Mouse (Mus musculus) MEL (cell line): ENCODE measurements at regions not wholly inside any gene's neighbourhood (a gene's known extent, or its start where the extent isn't known, plus 50 kb on each side); places are given as distances from the start of the nearest gene placed in this dataset.
A peak's percentile ranks its signal among the peaks of the same experiment; 100 is the strongest.

Experiments used
- DNase-seq: peaks from one replicate; pipeline ENCODE4 v3.0.0; 2011; ENCODE audit warnings: low read depth, low spot score
- H3K27ac ChIP-seq: 2 replicates; pipeline ENCODE4 v1.5.1; 2012; ENCODE audit warnings: low read depth, mild to moderate bottlenecking, control low read depth, low read length, moderate library complexity; ENCODE audit not compliant: control insufficient read depth
- H3K27me3 ChIP-seq, 2 experiments: fragments of 150-350 bp in 1 of 2; sonication (generic) in 1 of 2; 2 replicates each; pipeline ENCODE4 v1.6.1; 2012; ENCODE audit warnings: low read length in 2 of 2, mild to moderate bottlenecking in 2 of 2, improper control_type of control experiment in 1 of 2, moderate library complexity in 1 of 2; ENCODE audit not compliant: insufficient read depth in 2 of 2, control insufficient read depth in 1 of 2
- H3K36me3 ChIP-seq, 2 experiments: 2 replicates each; pipeline ENCODE4 v1.6.1; 2012 to 2014; ENCODE audit warnings: low read length in 2 of 2, improper control_type of control experiment in 1 of 2, inconsistent platforms in 1 of 2, mild to moderate bottlenecking in 1 of 2; ENCODE audit not compliant: insufficient read depth in 2 of 2, control insufficient read depth in 1 of 2
- H3K4me1 ChIP-seq, 2 experiments: fragments of 150-350 bp in 1 of 2; sonication (generic) in 1 of 2; 2 replicates each; pipeline ENCODE4 v1.6.1; 2012; ENCODE audit warnings: low read length in 2 of 2, improper control_type of control experiment in 1 of 2, mild to moderate bottlenecking in 1 of 2; ENCODE audit not compliant: insufficient read depth in 2 of 2, control insufficient read depth in 1 of 2
- H3K4me3 ChIP-seq, 2 experiments: fragments of 150-350 bp in 1 of 2; sonication (generic) in 1 of 2; 2 replicates each; pipeline ENCODE4 v1.5.1; 2012; ENCODE audit warnings: low read depth in 2 of 2, low read length in 2 of 2, mild to moderate bottlenecking in 2 of 2, moderate library complexity in 2 of 2, control low read depth in 1 of 2, improper control_type of control experiment in 1 of 2; ENCODE audit not compliant: control insufficient read depth in 1 of 2, insufficient read depth in 1 of 2
- H3K79me2 ChIP-seq: 2 replicates; pipeline ENCODE4 v1.6.1; 2012; ENCODE audit warnings: mild to moderate bottlenecking, low read length, moderate library complexity; ENCODE audit not compliant: control insufficient read depth, poor library complexity, insufficient read depth
- H3K9ac ChIP-seq: 2 replicates; pipeline ENCODE4 v1.6.1; 2012; ENCODE audit warnings: low read depth, mild to moderate bottlenecking, control low read depth, low read length, moderate library complexity; ENCODE audit not compliant: control insufficient read depth, poor library complexity, severe bottlenecking
- H3K9me3 ChIP-seq: fragments of 150-350 bp; sonication (generic); replicated peaks from 2 replicates; pipeline ENCODE4 v1.6.1; 2012; ENCODE audit warnings: mild to moderate bottlenecking, low read length, improper control_type of control experiment, moderate library complexity; ENCODE audit not compliant: insufficient read depth
- BHLHE40 ChIP-seq: IDR thresholded peaks from 2 replicates; pipeline ENCODE4 v1.6.1; 2012; ENCODE audit warnings: low read depth, mild to moderate bottlenecking, inconsistent platforms, low read length, improper control_type of control experiment, borderline replicate concordance
- CHD1 ChIP-seq: IDR thresholded peaks from 2 replicates; pipeline ENCODE4 v1.6.1; 2012; ENCODE audit warnings: low read depth, mild to moderate bottlenecking, inconsistent platforms, low read length, improper control_type of control experiment
- CTCF ChIP-seq, 3 experiments: IDR thresholded peaks in 2 of 3; conservative IDR thresholded peaks in 1 of 3; 2 replicates each; pipeline ENCODE4 v1.5.1; 2011 to 2012; ENCODE audit warnings: low read length in 3 of 3, low read depth in 2 of 3, mild to moderate bottlenecking in 2 of 3, improper control_type of control experiment in 1 of 3, inconsistent platforms in 1 of 3, mixed read lengths in 1 of 3, moderate library complexity in 1 of 3; ENCODE audit not compliant: control insufficient read depth in 1 of 3, insufficient read depth in 1 of 3, poor library complexity in 1 of 3, severe bottlenecking in 1 of 3
- E2F4 ChIP-seq: IDR thresholded peaks from 2 replicates; pipeline ENCODE4 v1.6.1; 2011; ENCODE audit warnings: low read depth, low read length, improper control_type of control experiment, borderline replicate concordance
- EP300 ChIP-seq, 2 experiments: IDR thresholded peaks; 2 replicates each; pipeline ENCODE4 v1.6.1; 2011; ENCODE audit warnings: improper control_type of control experiment in 2 of 2, low read length in 2 of 2, low read depth in 1 of 2, mild to moderate bottlenecking in 1 of 2
- ETS1 ChIP-seq: IDR thresholded peaks from 2 replicates; pipeline ENCODE4 v1.6.1; 2012; ENCODE audit warnings: low read depth, mild to moderate bottlenecking, inconsistent platforms, low read length, improper control_type of control experiment, moderate library complexity
- GABPA ChIP-seq: IDR thresholded peaks from 2 replicates; pipeline ENCODE4 v1.6.1; 2012; ENCODE audit warnings: low read depth, mild to moderate bottlenecking, inconsistent platforms, low read length, improper control_type of control experiment, moderate library complexity
- HCFC1 ChIP-seq: IDR thresholded peaks from 2 replicates; pipeline ENCODE4 v1.6.1; 2012; ENCODE audit warnings: low read depth, mild to moderate bottlenecking, inconsistent platforms, low read length, improper control_type of control experiment, moderate library complexity
- MEF2A ChIP-seq: IDR thresholded peaks from 2 replicates; pipeline ENCODE4 v1.6.1; 2014; ENCODE audit warnings: low read depth, mild to moderate bottlenecking, inconsistent platforms, low read length, improper control_type of control experiment; ENCODE audit not compliant: poor library complexity, insufficient replicate concordance, severe bottlenecking; ENCODE audit errors: extremely low read depth
- MXI1 ChIP-seq: IDR thresholded peaks from 2 replicates; pipeline ENCODE4 v1.6.1; 2011; ENCODE audit warnings: mild to moderate bottlenecking, low read depth, low read length, improper control_type of control experiment
- MYC ChIP-seq: IDR thresholded peaks from 2 replicates; pipeline ENCODE4 v1.6.1; 2011; ENCODE audit warnings: low read depth, mild to moderate bottlenecking, low read length, improper control_type of control experiment, moderate library complexity
- NRF1 ChIP-seq: IDR thresholded peaks from 2 replicates; pipeline ENCODE4 v1.6.1; 2014; ENCODE audit warnings: low read depth, mild to moderate bottlenecking, inconsistent platforms, low read length, improper control_type of control experiment, moderate library complexity; ENCODE audit not compliant: poor library complexity, insufficient read depth, severe bottlenecking
- POLR2A ChIP-seq, 2 experiments: IDR thresholded peaks; 2 replicates each; pipeline ENCODE4 v1.6.1; 2011 to 2012; ENCODE audit warnings: low read length in 2 of 2, mild to moderate bottlenecking in 2 of 2, control low read depth in 1 of 2, improper control_type of control experiment in 1 of 2, low read depth in 1 of 2, moderate library complexity in 1 of 2; ENCODE audit not compliant: control insufficient read depth in 1 of 2, insufficient read depth in 1 of 2, poor library complexity in 1 of 2
- RCOR1 ChIP-seq: IDR thresholded peaks from 2 replicates; pipeline ENCODE4 v1.6.1; 2012; ENCODE audit warnings: low read depth, mild to moderate bottlenecking, inconsistent platforms, low read length, improper control_type of control experiment
- TBP ChIP-seq: IDR thresholded peaks from 2 replicates; pipeline ENCODE4 v1.8.0; 2011; ENCODE audit warnings: low read depth, low read length, improper control_type of control experiment
- TCF12 ChIP-seq: IDR thresholded peaks from 2 replicates; pipeline ENCODE4 v1.6.1; 2014; ENCODE audit warnings: low read depth, mild to moderate bottlenecking, inconsistent platforms, low read length, improper control_type of control experiment, moderate library complexity
- USF1 ChIP-seq: IDR thresholded peaks from 2 replicates; pipeline ENCODE4 v1.6.1; 2014; ENCODE audit warnings: low read depth, mild to moderate bottlenecking, inconsistent platforms, low read length, improper control_type of control experiment, moderate library complexity
- USF2 ChIP-seq, 2 experiments: IDR thresholded peaks; 2 replicates each; pipeline ENCODE4 v1.6.1; 2011 to 2012; ENCODE audit warnings: improper control_type of control experiment in 2 of 2, low read length in 2 of 2, borderline replicate concordance in 1 of 2, inconsistent platforms in 1 of 2, low read depth in 1 of 2, mild to moderate bottlenecking in 1 of 2; ENCODE audit not compliant: insufficient read depth in 1 of 2
- ZC3H11A ChIP-seq: IDR thresholded peaks from 2 replicates; pipeline ENCODE4 v1.6.1; 2012; ENCODE audit warnings: low read depth, mild to moderate bottlenecking, inconsistent platforms, low read length, improper control_type of control experiment
- ZMIZ1 ChIP-seq: IDR thresholded peaks from 2 replicates; pipeline ENCODE4 v1.6.1; 2012; ENCODE audit warnings: low read depth, mild to moderate bottlenecking, inconsistent platforms, low read length, improper control_type of control experiment, moderate library complexity

GRCm38 (mm10) chr3:134099471-134100125 is 136.7 kb upstream of the Cxxc4 start:
- H3K4me1 ChIP-seq: peaks cover 0 to 7% of the 10 kb centered on the region in 2 experiments; a peak in 2 of 4 replicates
- TF ChIP-seq MXI1 (no peak), EP300 (IDR thresholded peaks at IDR 0.05; ENCODE audit: low read depth in 1 of 2, low read length in 2 of 2) (peak; percentile 49 to 66), TCF12 (0 out of 2 replicates have a peak, but pooled peaks have one; percentile 17), BHLHE40 (no peak), RCOR1 (peak; percentile 46)
- H3K9ac ChIP-seq: no peak overlapping the region
- no peak overlapping the region for H3K27ac ChIP-seq
- H3K9me3 ChIP-seq: no peaks in the 10 kb centered on the region
- no peak overlapping the region for H3K4me3 ChIP-seq
- DNase-seq: peak; percentile 81
- H3K36me3 ChIP-seq: peaks cover 0 to 6% of the 10 kb centered on the region in 2 experiments; a peak in 2 of 4 replicates
- no peaks in the 10 kb centered on the region for H3K79me2 ChIP-seq
- H3K27me3 ChIP-seq: no peaks in the 10 kb centered on the region

- no peaks in the 10 kb centered on the region for H3K27me3 ChIP-seq
- TF ChIP-seq GABPA (no peak), EP300 (IDR thresholded peaks at IDR 0.05; ENCODE audit: low read depth in 1 of 2, low read length in 2 of 2) (no peak), USF2 (IDR thresholded peaks at IDR 0.05; ENCODE audit: borderline replicate concordance in 1 of 2, insufficient read depth in 1 of 2, low read depth in 1 of 2, low read length in 2 of 2) (no peak), MXI1 (no peak), RCOR1 (no peak), MEF2A (no peak), ETS1 (no peak), TBP (no peak), E2F4 (no peak), HCFC1 (no peak), POLR2A (IDR thresholded peaks at IDR 0.05; ENCODE audit: control insufficient read depth in 1 of 2, insufficient read depth in 1 of 2, low read depth in 1 of 2, low read length in 2 of 2, poor library complexity in 1 of 2) (no peak), ZC3H11A (no peak), BHLHE40 (no peak), NRF1 (no peak), MYC (no peak), CTCF (IDR thresholded peaks at IDR 0.05 in 2 of 3, conservative IDR thresholded peaks at IDR 0.05 in 1 of 3; ENCODE audit: control insufficient read depth in 1 of 3, insufficient read depth in 1 of 3, low read depth in 2 of 3, low read length in 3 of 3, poor library complexity in 1 of 3, severe bottlenecking in 1 of 3) (no peak), TCF12 (no peak), USF1 (no peak), CHD1 (no peak), ZMIZ1 (no peak)
- TF ChIP-seq, all 39 proteins: peak for 0
- Histone ChIP-seq H3K9me3 (no peaks in the 10 kb centered on the region), H3K79me2 (no peaks in the 10 kb centered on the region), H3K4me3 (no peak overlapping the region), H3K36me3 (peaks cover 0 to 6% of the 10 kb centered on the region in 2 experiments; a peak in 2 of 4 replicates), H3K27ac (no peak overlapping the region), H3K4me1 (peaks cover 0 to 7% of the 10 kb centered on the region in 2 experiments; a peak in 2 of 4 replicates), H3K9ac (no peak overlapping the region)
- DNase-seq: no peak
These were observed 134.0 kb upstream of the Cxxc4 start for GRCm38 (mm10) chr3:134102151-134102738.
